Mouse (Mus musculus) layer of hippocampus, adult 9-10 months (tissue): ENCODE data around the gene Rex1bd.

ENCODE experiments used
- DNase-seq: peaks from one replicate; pipeline ENCODE4 v3.0.0; 2022; ENCODE audit warnings: low spot score

The Rex1bd gene

DNA sequence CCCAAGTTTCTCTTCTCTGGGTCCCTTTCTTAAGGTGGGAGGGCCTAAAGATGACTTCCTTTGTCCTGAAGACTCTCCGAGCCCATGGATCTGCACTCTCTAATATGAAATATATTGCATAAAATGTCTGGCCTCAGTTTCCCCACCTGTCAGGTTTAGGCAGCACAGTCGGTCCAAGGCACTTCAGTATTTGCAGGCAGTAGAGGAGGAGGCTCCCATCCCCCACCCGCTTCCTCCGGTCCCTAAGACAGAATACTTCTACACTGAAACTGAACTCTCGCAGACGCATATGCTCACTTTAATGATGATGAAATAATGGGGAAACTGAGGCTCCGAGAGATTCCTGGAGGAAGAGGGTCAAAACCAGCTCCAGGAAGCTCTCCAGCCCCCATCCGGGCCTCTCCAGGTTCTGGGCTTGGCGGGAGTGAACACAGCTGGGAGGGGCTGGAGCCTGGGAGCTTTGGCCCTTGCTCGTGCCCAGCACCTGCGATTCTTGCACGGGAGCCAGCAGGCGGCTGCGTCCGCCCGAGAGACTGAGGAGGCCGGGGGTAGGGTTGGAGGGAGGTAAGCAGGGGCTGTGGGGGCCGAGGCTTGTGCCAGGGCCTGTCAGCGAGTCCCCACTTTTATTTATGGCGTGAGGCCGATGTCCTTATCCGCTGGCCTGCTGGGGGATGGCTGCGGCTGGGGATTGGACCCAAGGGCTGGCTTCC lies 4.6 kb downstream of the Rex1bd start:
- DNase-seq: no peak

DNA sequence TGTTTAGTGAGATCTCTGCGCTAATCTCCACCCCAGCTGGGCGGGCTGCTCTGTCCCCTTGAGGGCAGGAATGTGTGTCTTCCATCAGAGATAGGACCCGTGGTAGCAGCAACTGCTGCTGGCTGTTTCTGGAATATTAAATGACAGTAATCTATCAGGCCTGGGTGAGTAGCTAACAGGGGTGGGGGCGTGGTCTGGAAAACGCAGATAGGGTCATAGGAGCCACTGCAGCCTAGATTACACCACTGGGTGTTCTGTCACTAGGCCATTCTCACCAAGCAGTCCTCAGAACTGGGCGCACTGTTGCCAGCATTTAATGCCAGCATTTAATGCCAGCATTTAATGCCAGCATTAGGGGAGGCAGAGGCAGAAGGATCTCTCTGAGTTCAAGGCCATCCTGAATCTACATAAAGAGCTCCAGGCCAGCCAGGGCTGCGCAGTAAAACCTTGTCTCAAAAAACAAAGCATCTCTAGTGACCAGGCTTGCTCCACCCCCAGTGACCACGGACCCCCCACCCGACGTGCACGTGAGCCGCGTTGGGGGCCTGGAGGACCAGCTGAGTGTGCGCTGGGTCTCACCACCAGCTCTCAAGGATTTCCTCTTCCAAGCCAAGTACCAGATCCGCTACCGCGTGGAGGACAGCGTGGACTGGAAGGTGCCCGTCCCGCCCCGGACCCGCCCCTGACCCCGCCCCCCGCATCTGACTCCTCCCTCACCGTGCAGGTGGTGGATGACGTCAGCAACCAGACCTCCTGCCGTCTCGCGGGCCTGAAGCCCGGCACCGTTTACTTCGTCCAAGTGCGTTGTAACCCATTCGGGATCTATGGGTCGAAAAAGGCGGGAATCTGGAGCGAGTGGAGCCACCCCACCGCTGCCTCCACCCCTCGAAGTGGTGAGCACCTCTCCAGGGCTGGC lies 5.9 kb downstream of the Rex1bd start:
- DNase-seq: no peak

DNA sequence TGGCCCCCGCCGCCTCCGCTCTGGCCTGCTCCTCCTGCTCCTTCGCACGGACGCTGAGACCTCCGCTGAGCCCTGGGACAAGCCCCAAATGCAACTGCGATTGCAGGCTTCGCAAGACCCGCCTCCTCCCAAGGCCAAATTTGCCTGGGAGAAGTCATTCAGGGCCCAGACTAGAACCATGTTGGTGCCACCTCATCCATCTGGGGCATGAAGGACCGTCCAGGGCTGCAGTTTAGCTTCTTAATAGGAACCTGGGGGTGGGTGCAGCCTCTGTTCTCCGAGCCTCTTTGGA lies 10.8 kb downstream of the Rex1bd start:
- no peak for DNase-seq

DNA sequence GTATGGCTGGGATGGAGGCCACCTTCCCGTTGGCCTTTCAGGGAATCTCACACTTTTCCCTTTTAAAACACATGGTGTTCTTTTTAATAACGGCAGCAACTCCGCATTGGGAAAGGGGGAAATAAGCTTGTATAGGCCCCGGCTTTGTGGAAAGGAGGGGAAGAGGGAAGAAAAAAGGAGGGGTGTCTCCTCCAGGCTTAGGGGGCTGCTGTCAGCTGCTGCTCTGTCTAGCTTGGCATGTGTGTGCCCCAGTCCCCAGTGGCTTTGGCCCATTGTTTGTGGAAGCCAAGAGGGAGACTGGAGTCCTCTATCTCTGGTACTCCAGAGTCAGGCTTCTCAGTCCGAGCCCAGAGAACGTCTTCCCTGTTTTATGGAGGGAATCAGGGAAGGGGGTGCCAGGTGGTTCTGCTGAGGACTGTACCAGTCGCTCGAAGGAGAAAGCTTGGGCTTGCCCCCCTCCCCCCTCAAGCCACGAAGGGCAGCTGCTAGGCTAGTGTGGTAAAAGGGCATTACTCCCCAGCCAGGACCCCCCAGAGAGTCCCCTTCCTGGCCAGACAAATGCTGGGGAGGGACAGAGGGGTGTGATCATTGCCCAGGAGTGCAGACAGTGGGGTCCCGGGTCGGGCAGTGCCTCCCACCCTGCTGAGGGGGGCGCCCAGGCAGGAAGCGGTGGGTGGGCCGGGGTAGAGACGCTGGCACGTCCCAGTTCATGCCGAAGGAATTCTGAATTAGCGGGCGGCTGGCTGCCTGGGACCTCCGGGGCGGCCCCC lies 11.4 kb downstream of the Rex1bd start:
- DNase-seq: no peak

DNA sequence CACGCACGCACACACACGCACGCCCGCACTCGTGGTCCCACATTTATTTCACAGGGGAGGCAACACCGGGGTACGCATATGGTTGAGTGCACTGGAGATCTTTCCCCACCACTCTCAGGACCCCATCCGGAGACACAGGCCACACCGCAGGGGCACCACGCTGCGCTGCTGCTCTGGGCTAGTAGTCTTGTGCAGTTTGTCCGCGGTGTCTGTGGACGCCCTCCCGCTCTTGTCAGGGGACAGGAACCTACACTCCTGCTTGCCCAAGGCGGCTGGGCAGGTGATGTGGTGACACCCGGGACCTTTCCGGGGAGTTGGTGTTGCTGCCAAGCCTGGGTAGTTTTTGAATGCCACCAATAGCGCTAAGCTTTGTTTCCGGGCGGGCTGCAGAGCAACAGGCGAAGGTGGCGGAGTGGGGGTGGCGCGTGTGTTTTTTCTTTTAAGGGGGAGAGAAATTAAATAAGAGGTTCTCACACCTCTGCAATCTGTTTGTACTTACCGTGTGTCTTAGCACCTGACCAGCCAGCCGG lies 12.1 kb downstream of the Rex1bd start:
- DNase-seq: no peak

DNA sequence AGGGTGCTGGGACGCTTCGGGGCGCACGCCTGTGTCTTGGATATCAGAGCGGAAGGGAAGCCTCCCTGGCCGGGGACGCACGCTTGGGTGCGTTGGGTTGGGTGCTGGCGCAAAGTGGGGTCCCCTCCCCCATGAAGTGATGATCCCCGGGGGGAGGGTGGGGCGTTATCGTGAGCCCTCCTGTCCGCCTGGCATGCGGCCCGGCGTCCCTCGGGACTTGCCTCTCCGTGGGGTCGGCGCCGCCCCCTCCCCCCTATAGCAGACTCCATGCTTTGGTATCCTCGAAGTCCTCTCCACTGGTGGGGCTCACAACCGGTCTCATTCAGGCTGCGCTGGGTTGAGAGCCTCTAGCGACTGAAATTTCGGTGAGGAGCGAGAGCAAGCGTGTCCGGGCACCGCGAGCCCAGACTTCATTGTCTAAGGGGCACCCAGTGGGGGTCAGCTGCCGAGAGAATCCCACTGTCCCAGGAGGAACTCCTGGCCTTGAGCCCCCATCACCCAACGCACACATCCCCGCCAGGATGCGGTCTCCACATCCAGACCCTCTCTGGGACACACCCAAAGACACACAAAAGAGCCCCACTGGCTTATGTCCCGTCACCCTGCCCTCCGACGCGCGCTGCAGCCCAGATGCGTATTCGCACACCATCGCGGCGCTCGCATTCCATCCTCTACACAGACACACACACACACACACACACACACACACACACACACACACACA lies 12.7 kb downstream of the Rex1bd start:
- no peak for DNase-seq

DNA sequence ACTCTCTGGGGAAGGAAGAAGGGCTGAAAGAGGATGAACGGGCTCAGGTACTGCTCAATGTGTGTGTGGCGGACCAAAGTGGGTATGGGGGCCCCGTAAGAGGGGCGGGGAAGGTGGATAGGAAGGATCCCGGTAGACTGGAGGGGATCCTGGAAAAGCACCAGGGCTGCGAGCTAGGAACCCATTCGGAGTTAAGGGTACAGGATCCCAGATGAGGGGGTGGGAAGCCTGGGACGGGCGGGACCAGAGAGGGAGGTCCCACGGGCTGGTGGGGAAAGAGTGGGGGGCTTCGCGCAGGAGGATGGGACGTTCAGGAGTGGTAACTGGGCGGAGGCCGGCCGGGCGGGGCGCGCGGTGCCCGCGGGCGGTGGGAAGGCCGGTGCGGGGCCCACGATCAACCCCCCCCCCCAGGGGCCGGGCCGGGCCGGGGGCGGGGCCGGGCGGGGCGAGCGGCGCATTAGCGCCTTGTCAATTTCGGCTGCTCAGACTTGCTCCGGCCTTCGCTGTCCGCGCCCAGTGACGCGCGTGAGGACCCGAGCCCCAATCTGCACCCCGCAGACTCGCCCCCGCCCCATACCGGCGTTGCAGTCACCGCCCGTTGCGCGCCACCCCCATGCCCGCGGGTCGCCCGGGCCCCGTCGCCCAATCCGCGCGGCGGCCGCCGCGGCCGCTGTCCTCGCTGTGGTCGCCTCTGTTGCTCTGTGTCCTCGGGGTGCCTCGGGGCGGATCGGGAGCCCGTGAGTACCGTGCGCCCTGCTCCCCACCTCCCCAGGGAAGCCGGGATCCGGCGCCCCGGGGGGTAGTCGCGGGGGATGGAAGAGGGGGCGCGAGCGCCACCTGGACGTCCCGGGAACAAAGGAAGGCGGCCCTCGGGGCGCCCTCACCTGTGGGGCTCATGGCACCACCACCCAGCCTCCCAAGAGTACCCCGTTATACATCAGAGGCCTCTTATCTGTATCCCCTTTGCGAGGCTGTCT lies 13.6 kb downstream of the Rex1bd start, which contains the start of gene Crlf1:
Crlf1 (plus strand) TSS at position 495 of the 977 bp plus-strand sequence.
- DNase-seq: no peak

DNA sequence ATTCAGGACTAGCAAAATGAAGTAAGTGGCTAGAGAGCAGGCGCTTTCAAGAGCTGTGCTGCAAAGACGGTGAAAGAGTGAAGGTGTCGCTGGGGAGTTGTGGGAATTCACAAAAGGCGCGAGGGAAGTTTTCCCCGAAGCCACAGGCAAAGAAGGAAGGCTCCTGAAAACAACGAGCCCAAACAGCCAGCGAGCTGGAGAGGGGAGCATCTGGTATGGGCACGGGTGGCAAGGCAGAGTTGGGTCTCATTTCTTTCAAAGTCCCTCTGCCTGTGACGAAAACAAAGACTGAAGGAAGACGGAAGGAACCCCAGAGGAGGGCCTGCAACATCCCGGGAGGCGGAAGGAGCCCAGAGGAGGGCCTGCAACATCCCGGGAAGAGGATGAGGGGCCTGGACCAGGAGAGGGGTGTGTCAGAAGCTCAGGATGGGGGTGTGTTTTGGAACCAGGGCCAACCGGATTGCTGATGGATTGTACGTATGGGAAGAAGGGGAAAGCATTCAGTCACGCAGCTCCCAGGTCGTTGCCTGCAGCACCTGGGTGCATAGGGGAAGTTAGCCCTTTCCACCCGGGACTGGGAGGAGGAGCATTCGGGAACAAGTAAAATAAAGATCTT lies 15.6 kb downstream of the Rex1bd start:
- no peak for DNase-seq

DNA sequence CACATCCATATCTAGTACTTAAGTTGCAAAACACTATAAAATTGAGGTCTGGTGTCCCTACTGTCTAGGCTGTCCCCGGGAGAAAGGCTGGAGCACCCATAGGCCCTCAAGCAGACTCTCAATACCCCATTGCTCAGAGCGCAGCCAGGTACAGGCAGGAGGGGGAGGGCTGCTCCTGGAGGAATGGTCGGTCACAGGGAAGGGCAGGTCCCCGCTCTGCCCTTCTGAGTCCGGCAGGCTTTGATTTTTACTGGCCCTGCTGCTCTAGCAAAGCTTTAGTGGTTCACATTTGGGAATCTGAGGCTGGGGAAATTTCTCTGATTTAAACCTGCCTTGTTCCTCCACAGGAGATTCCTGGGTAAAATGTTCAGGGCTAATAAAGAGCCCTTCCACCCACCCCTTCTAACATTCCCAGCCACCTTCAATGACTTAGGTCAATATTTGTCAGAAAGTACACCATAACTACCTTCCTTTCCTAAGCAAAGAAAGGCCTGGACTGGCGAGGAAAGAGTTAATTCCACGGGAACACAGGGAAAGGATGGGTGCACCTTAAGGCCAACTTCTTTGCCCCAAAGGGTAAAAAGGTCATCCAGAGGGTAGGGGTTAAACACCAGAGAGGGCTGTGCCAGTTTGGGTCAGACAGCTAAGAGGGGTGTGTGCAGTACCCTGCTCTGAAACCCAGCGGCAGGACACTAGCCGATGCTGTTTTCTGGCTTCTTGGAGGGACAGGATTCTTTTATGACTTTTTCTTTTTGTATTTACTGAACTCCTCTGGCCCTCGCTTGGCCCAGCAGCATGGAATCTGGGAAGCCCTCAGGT lies 16.3 kb downstream of the Rex1bd start:
- no peak for DNase-seq

DNA sequence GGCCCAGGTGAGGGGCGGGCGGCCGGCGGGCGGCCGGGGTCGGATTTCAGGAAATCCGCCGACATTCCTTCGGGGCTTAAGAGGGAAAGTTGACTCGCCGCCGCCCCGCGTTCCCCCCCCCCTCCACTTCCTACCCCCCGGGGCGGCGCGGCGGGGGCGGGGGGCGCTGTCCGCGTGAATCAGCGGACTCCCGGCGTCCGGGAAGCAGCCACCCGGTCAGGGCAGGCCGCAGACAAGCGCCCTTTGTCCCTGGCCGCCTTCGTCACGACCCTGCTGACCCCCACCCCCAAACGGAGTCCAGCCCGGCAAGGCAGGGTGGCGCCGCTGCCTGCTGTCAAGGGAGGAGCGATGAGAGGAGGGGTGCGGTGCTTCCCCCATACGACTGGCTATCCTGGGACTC lies 17.0 kb downstream of the Rex1bd start:
- DNase-seq: no peak

DNA sequence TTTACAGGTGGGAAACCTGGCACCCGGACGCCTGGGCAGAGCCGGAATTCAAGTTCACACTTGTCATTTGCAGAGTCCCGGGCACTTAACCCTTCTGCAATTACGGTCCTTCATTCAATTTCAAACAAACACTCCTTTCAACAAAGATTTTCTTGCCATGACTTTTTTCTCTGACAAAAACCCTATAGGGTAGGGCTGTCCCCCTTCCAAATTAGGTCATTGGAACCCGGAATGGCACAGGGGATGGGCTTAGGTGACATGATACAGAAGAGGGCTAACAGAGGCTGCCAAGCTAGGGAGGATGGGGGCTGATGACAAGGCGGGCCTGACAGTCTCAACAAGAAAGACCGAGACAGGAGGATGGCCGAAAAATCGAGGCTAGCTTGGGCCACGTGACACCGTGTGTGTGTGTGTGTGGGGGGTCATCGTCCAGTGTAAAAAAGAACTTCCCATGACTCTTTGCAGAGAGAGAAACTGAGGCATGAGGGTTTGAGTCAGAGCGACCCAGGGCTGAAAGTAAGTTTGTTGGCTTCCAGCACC lies 17.6 kb downstream of the Rex1bd start:
- DNase-seq: no peak

DNA sequence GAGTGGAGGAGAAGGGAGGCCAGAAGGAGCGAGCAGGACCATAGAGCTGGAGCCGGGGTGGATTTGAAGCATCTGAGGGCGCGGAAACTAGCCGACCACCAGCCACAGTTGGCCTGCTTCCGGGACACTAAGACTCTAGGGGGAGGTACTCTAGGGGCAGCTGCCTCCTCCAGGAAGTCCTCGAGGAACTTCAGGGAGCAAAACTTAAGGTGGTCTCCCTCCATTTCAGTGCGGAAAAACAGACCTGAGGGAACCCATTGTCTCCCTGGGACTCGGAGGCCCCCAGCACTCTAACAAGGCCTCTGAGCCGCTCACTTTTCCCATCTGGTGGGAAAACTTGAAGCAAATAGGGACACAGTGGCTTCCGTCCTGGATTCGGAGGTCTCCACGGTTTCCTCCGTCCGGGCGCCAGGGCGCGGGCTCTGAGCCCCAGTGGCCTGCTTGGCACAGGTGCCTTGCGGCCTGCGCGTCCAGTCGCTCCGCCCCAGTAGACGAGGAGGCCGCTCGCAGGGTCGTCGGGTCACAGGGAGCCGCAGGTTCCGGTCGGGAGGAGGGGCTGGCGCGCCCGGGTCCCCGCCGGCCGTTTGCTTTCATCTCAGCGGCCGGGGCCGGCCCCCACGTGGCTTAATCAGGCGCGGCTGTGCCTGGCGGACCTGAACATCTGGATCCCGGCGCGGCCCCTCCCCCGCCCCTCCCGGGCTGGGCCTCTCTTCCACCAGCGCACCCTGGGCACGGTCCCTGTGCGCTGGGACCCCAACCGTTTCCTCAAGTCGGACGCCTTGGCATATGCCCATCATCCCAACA lies 18.4 kb downstream of the Rex1bd start:
- DNase-seq: no peak

DNA sequence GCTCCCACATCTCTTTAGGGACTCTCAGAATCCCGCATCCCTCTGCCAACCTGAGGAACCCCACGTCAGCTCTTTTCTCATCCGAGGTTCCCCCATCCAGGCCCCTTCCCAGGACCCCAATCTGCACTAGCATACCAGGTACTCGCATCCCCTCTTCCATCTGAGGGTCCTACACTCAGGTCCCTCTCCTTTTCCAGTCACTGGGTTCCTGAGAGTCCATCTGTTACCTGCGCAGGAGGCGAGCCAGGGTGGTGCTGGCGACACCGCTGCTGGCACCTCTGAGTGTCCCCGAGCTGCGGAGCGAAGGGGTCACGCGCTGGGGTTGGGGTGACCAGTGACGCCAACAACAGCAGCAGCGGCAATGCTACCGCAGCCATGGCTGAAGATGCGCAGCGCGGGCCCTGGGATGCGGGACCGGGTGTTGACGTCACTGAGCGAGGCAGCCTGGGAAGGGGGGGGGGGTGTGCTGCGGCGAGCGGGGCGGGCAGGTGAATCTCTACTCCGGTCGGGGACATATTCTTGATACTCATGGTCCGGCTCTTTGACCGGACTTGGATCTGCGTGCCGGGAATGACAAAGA lies 19.5 kb downstream of the Rex1bd start, which contains the start of gene Tmem59l:
Tmem59l (minus strand) TSS at position 418 of the 580 bp plus-strand sequence.
- no peak for DNase-seq

DNA sequence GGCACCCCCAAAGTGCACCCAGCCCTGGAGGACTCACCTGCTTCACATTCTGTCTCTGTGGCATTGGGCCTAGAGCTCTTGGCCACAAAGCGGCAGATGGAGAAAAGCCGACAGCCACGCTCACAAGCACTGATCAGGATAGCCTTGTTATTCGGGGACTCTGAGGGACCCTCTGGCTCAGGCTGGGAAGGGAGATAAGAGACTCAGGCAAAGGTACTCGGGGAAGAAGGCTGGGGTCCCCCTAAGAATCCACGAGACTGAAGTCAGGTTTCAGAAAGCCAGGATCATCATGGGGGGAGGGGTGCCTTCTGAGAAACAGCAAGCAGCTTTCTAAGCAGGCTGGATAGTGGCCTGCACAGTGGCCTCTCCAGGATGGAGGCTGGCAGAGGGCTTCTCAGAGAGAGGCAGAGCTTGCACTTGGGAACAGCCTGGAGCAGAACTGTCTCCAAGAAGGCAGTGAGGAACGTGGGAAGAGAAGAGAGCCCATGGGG lies 20.3 kb downstream of the Rex1bd start:
- no peak for DNase-seq

DNA sequence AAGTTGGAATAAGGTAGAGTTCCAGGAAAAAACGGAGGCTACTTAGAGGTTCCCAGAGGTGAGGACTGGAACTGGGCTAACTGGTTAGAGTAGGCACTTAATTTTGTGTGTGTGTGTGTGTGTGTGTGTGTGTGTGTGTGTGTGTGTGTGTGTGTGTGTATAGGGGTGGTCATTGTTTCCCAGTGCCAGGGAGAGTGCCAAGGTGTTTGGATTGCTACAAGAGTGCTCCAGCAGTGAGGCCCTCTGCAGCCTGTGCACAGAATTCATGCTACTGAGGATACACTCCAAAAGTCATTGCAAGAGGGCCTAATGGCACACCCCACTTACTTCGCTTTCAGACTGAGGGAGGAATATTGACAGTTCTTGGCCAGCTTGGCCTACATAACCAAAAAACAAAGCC lies 23.6 kb downstream of the Rex1bd start:
- no peak for DNase-seq

DNA sequence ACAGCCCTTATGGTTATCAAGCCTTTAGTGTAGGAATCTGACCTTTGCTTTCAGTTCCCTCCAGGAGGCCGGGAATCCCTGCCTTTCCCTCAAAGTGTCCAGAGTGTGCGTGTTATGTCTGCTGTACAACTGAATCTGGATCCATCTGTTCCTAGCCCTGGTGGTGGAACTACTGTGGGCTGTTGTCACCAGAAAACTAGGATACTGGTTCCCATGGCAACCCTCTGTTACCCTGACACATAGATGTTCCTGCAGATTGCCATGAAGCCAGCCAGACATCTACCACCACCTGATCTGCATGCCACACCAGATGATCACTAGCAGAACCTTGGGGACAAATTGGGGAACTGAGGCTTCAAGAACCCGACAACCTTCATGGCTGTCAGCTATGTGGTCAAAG lies 24.6 kb downstream of the Rex1bd start:
- DNase-seq: peak; percentile 81

DNA sequence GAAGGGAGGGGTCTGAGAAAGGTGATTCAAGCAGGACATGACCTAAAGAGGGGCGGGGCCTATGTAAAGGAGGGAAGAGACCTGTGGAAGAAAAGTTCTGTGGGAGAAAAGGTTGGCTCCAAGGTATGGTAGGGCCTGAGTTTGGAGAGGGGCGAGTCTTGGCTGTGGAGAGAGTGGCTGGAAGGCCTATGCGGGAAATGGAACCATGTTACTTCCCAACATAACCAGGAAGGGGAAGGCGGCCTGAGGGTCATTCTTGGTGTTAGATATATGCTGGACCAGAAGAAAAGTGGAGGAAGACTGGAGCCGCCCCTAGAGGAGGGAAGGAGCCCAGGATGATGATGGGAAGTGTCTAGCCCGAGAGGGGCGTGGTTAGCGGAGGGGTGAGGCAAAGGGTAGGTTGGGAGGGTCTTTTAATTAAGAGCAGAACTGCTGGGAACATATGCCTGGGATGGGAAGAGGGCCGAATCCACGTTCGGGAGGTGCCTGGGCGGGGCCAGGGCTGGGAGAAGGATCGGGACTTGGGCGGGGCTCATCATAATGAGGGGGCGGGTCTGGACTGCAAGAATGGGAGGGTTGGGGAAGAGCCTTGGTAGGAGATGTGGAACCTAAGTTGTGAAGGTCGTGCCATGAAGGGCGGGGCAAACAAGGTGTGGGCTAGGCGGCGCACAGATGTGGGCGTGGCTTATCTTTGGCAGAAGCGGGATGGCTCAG lies 29.1 kb downstream of the Rex1bd start:
- no peak for DNase-seq
